Mouse (Mus musculus) forebrain, embryonic 13.5 days (tissue): ENCODE measurements around the gene Uck1. TPM values are rescaled to one million over a fixed set of nuclear protein-coding genes. Genes with fewer than 3 reads are reported as not detected.
"Not testable (repeated sequence)": the region's sequence is repeated elsewhere in the genome, so short reads cannot be mapped to it uniquely, and the experiment has no call there.

ENCODE experiments used
- ATAC-seq: fragments of 200-750 bp; cut with Nextera tagmentation; 2 replicates; pipeline ENCODE4 v1.8.0; 2017
- H3K27ac ChIP-seq: fragments of 300-500 bp; sonication (generic); 2 replicates; pipeline ENCODE4 v1.5.1; 2015; ENCODE audit warnings: inconsistent platforms, mild to moderate bottlenecking, moderate library complexity
- H3K27me3 ChIP-seq: fragments of 300-500 bp; sonication (generic); 2 replicates; pipeline ENCODE4 v1.6.1; 2015; ENCODE audit warnings: mild to moderate bottlenecking, inconsistent platforms
- H3K36me3 ChIP-seq: fragments of 300-500 bp; sonication (generic); 2 replicates; pipeline ENCODE4 v1.6.1; 2015; ENCODE audit warnings: mild to moderate bottlenecking, inconsistent platforms; ENCODE audit not compliant: poor library complexity, severe bottlenecking
- H3K4me1 ChIP-seq: fragments of 300-500 bp; sonication (generic); 2 replicates; pipeline ENCODE4 v1.6.1; 2015; ENCODE audit warnings: inconsistent platforms
- H3K4me2 ChIP-seq: fragments of 300-500 bp; sonication (generic); 2 replicates; pipeline ENCODE4 v1.6.1; 2015; ENCODE audit warnings: inconsistent platforms, mild to moderate bottlenecking, moderate library complexity
- H3K4me3 ChIP-seq: fragments of 300-500 bp; sonication (generic); 2 replicates; pipeline ENCODE4 v1.5.1; 2015; ENCODE audit warnings: mild to moderate bottlenecking, inconsistent platforms
- H3K9ac ChIP-seq: fragments of 300-500 bp; sonication (generic); 2 replicates; pipeline ENCODE4 v1.6.1; 2015; ENCODE audit warnings: mild to moderate bottlenecking, inconsistent platforms
- H3K9me3 ChIP-seq: fragments of 300-500 bp; sonication (generic); replicated peaks from 2 replicates; pipeline ENCODE4 v1.6.1; 2016; ENCODE audit warnings: inconsistent platforms
- WGBS: fragments of 180-500 bp; shearing (Covaris S2); methylation state at CpG from one replicate; pipeline ENCODE4 v1.1.7; 2015; 5-methylcytosine and 5-hydroxymethylcytosine counted together
- polyA plus RNA-seq: library from polyadenylated mRNA; unstranded; fragments of >200 nt; fragmentation: Nextera tagmentation; extraction: Ambion mirVana; gene quantifications from 2 replicates; pipeline ENCODE4 v1.2.1, GENCODE M21; 2015

Uck1 gene
- polyA plus RNA-seq, result 76.9 and 89.3 TPM in 2 replicates

GRCm38 (mm10) chr2:32259657-32260417 is at the start of gene Uck1:
TSS of gene Uck1 (minus strand) at chr2:32260159.
- no peaks in the 10 kb centered on the region for H3K27me3 ChIP-seq
- peak within 1 kb of the TSS; percentile 86 for H3K4me3 ChIP-seq
- ATAC-seq, result peak; percentile 91
- H3K4me2 ChIP-seq, result peak within 1 kb of the TSS; percentile 87
- H3K9ac ChIP-seq, result peak within 1 kb of the TSS; percentile 84
- H3K36me3 ChIP-seq, result peaks cover 32% of the 10 kb centered on the region
- 1% methylated on average over 57 of the region's 59 CpGs for WGBS
- peak within 1 kb of the TSS; percentile 32; the same call in 1 of the 2 replicates for H3K27ac ChIP-seq
- peaks cover 17% of the 10 kb centered on the region for H3K4me1 ChIP-seq
- no peaks in the 10 kb centered on the region for H3K9me3 ChIP-seq

DNA sequence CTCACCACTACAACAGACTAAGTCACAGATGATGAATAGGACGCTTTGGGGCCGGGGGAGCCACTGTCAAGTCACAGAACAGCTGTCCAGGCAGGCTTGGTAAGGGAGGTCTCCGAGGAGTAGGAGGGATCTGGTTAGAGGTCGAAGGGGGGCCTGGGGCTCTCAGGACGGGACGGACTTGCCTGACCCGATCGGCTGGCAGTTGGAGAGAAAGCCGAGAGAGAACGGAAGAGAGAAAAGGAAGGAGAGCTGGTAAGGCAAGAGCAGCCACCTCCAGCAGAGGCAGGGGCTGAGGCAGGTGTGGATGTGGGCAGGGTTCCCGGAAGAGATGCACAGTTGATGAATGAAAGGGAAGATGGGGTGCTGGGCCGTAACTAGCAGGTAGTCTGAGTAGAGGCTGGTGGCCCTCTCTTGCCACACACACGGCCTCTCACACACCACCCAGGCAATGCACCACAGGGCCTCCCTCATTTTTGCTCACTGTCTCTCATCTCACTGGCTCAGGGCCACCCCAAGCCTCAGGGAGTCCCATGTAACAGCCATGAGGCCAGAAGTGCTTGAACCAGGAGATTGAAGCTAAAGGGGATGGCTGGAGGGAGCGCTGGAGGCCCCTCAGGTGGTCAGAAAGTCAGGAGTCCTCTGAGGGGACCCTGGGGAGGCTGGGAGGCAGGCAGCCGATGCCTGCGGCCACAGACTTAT is 49.1 kb upstream of the Uck1 start:
- WGBS, result 91% methylated on average over 16 of the region's 16 CpGs
- H3K36me3 ChIP-seq, result peaks cover 62% of the 10 kb centered on the region
- H3K27ac ChIP-seq, result no peak overlapping the region
- H3K9me3 ChIP-seq, result no peaks in the 10 kb centered on the region
- no peak for ATAC-seq
- no peak overlapping the region for H3K9ac ChIP-seq
- H3K4me3 ChIP-seq, result no peak overlapping the region
- peaks cover 18% of the 10 kb centered on the region for H3K4me1 ChIP-seq
- H3K27me3 ChIP-seq, result peaks cover 20% of the 10 kb centered on the region
- H3K4me2 ChIP-seq, result no peak overlapping the region

GRCm38 (mm10) chr2:32307941-32308760 is 48.2 kb upstream of the Uck1 start:
- Histone ChIP-seq H3K9me3 (no peaks in the 10 kb centered on the region), H3K4me1 (peaks cover 18% of the 10 kb centered on the region), H3K27ac (no peak overlapping the region), H3K9ac (no peak overlapping the region), H3K4me2 (no peak overlapping the region), H3K27me3 (peaks cover 17% of the 10 kb centered on the region), H3K4me3 (no peak overlapping the region), H3K36me3 (peaks cover 71% of the 10 kb centered on the region)
- WGBS, result 44% methylated on average over 8 of the region's 8 CpGs
- no peak; the same call in 1 of the 2 replicates for ATAC-seq

DNA sequence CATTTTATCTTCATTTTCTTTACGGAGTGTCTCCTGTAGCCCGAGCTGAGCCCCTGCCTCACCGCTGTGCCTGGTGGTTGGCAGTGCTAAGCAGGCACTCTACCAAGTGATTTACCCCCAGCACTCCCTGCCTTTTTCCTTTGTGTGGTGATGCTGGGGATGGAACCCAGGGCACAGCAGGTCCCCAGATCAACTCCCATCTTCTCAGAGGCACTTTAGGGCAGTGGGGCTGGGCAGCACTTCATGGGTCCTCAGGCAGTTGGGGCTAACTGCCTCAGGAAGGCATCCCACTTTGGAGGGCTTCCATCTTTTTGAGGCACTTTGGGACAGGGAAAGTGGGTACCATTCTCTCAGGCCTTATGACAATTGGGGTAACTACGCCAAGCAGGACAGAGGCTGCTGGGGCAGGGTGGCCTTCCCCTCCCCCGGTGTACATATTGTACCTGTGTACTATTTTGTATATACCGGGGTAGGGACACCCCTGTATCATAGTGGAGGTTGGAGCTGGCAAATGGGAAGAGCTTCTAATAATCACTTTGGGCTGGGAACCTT is 47.4 kb upstream of the Uck1 start:
- Histone ChIP-seq H3K27ac (no peak overlapping the region), H3K9ac (no peak overlapping the region), H3K9me3 (no peaks in the 10 kb centered on the region), H3K4me2 (no peak overlapping the region), H3K36me3 (peaks cover 79% of the 10 kb centered on the region), H3K27me3 (peaks cover 10% of the 10 kb centered on the region), H3K4me1 (peaks cover 14% of the 10 kb centered on the region), H3K4me3 (no peak overlapping the region)
- 89% methylated on average over 6 of the region's 6 CpGs for WGBS
- ATAC-seq, result no peak

DNA sequence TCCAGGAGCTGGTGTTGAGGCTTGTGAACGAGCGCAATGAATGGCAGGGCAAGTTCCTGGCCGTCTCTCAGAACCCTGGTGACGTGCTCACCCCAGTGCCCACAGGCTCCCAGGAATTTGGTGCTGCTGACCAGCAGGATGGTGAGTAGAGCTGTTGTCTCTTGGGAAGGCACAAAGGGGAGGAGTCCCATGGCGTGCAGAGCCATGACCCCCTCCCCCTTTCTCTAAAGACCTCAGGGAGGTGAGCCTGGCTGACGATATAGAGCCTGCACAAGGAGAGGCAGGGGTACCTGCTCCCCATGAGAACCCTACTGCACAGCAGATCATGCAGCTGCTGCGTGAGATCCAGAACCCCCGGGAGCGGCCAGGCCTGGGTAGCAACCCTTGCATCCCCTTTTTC is 46.2 kb upstream of the Uck1 start:
- no peak for ATAC-seq
- Histone ChIP-seq H3K9me3 (no peaks in the 10 kb centered on the region), H3K4me1 (peaks cover 3% of the 10 kb centered on the region), H3K4me3 (no peak overlapping the region), H3K27ac (no peak overlapping the region), H3K27me3 (0 out of 2 replicates have a peak, but pooled peaks cover 5% of the 10 kb centered on the region), H3K36me3 (peaks cover 90% of the 10 kb centered on the region), H3K4me2 (no peak overlapping the region), H3K9ac (no peak overlapping the region)
- 85% methylated on average over 9 of the region's 9 CpGs for WGBS

GRCm38 (mm10) chr2:32305668-32306067 is 45.7 kb upstream of the Uck1 start:
- no peak overlapping the region for H3K4me2 ChIP-seq
- H3K4me1 ChIP-seq, result no peaks in the 10 kb centered on the region
- H3K27me3 ChIP-seq, result 0 out of 2 replicates have a peak, but pooled peaks cover 4% of the 10 kb centered on the region
- H3K4me3 ChIP-seq, result no peak overlapping the region
- H3K36me3 ChIP-seq, result peaks cover 94% of the 10 kb centered on the region
- no peak overlapping the region for H3K27ac ChIP-seq
- 89% methylated on average over 5 of the region's 5 CpGs for WGBS
- H3K9me3 ChIP-seq, result no peaks in the 10 kb centered on the region
- no peak overlapping the region for H3K9ac ChIP-seq
- ATAC-seq, result no peak

DNA sequence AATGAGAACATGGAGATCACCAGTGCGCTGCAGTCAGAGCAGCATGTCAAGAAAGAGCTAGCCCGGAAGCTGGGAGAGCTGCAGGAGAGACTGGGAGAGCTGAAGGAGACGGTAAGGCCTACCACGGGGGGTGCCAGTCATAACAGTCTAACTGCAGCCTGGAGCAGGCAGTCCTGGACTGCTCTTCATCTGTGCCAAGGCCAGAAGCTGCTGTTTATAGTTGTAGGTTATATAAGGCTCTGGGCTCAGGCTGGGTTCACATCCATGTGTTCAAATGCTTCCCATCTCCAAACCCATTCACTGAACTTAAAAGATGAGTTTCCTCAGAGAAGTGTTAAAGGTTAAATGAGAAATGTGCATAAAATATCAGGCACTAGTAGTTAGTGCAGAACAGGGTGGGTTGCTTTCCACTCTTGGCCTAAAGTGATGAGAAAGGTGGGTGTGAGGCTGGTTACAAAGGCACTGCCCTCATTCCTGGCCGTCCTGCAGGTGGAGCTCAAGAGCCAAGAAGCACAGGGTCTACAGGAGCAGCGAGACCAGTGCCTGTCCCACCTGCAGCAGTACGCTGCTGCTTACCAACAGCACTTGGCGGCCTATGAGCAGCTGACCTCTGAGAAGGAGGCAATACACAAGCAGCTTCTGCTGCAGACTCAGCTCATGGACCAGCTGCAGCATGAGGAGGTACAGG is 44.3 kb upstream of the Uck1 start:
- peaks cover 93% of the 10 kb centered on the region for H3K36me3 ChIP-seq
- no peaks in the 10 kb centered on the region for H3K9me3 ChIP-seq
- peak; percentile 48 for ATAC-seq
- H3K4me1 ChIP-seq, result no peaks in the 10 kb centered on the region
- 53% methylated on average over 8 of the region's 8 CpGs for WGBS
- H3K27ac ChIP-seq, result no peak overlapping the region
- H3K27me3 ChIP-seq, result no peaks in the 10 kb centered on the region
- H3K9ac ChIP-seq, result no peak overlapping the region
- no peak overlapping the region for H3K4me2 ChIP-seq
- no peak overlapping the region for H3K4me3 ChIP-seq

DNA sequence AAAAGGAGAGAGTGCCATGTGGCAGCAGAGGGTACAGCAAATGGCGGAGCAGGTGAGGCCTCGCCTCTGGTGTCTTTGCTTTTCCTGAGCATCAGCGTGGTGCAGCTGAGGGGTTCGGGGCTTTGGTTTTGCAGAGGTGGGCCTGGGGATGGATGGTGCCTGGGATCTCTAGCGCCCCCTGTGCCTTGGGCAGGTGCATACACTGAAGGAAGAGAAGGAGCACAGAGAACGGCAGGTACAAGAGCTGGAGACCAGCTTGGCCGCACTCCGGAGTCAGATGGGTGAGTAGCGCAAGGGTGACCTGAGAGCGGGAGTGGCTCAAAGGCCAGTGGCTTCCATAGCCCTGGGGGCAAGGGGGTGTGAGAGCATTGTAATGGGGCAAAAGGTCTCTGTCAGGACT is 43.0 kb upstream of the Uck1 start:
- 90% methylated on average over 10 of the region's 10 CpGs for WGBS
- Histone ChIP-seq H3K9me3 (no peaks in the 10 kb centered on the region), H3K36me3 (peaks cover 97% of the 10 kb centered on the region), H3K27ac (no peak overlapping the region), H3K4me1 (no peaks in the 10 kb centered on the region), H3K4me3 (no peak overlapping the region), H3K27me3 (no peaks in the 10 kb centered on the region), H3K9ac (no peak overlapping the region), H3K4me2 (no peak overlapping the region)
- ATAC-seq, result no peak

DNA sequence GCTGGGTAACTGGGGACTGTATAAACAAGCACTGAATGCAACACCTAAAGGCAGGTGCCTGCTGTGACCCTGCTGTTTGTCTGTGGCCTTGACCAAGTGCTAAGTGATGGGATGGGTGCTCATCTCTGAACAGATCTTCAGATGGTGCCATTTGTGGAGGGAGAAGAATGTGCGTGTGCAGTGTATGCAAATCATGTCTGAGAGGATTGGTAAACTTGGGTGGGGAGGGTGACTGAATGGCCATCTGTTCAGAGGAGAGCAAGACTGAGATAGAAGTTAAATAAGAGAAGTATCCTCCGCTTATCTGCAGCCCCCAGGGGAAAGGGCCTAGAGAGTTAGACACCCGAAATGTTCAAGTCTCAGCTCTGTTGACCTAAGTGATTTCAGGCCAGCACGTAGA is 39.5 kb upstream of the Uck1 start:
- Histone ChIP-seq H3K27ac (no peak overlapping the region), H3K4me2 (no peak overlapping the region), H3K9ac (no peak overlapping the region), H3K4me1 (no peaks in the 10 kb centered on the region), H3K9me3 (no peaks in the 10 kb centered on the region), H3K36me3 (peaks cover 88% of the 10 kb centered on the region), H3K27me3 (no peaks in the 10 kb centered on the region), H3K4me3 (no peak overlapping the region)
- no peak for ATAC-seq
- 92% methylated on average over 4 of the region's 4 CpGs for WGBS

GRCm38 (mm10) chr2:32295842-32296241 is 35.9 kb upstream of the Uck1 start:
- H3K4me3 ChIP-seq, H3K27me3 ChIP-seq, H3K27ac ChIP-seq, H3K4me2 ChIP-seq, H3K4me1 ChIP-seq, H3K9me3 ChIP-seq, H3K9ac ChIP-seq, ATAC-seq: not testable (repeated sequence)
- WGBS, result 81% methylated on average over 2 of the region's 2 CpGs
- H3K36me3 ChIP-seq, result peaks cover 64% of the 10 kb centered on the region

DNA sequence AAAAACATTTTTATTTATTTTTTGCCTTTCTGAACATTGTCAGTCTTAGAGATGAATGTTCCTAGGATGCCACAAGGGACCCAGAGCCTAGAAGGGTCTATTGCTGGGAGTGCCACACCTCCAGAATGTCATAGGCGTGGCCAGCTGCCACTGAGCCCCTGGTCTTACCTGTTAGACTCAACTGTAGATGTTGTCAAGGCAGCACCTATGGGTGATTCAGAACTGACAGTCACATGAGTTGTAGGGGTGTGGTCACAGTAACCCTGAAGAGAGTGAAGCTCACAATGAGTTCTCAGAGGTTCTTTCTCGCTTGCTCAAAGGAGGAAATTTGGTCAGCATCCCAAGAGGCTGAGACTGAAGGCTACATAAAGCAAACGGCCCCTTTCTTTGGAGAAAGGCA is 35.3 kb upstream of the Uck1 start:
- no peaks in the 10 kb centered on the region for H3K9me3 ChIP-seq
- H3K4me1 ChIP-seq, result no peaks in the 10 kb centered on the region
- H3K27ac ChIP-seq, result no peak overlapping the region
- 86% methylated on average over 3 of the region's 3 CpGs for WGBS
- no peak overlapping the region for H3K9ac ChIP-seq
- ATAC-seq, result no peak
- H3K4me2 ChIP-seq, result no peak overlapping the region
- H3K36me3 ChIP-seq, result peaks cover 61% of the 10 kb centered on the region
- no peaks in the 10 kb centered on the region for H3K27me3 ChIP-seq
- no peak overlapping the region for H3K4me3 ChIP-seq
